Mouse (Mus musculus) CH12.LX (cell line): Measurements from ENCODE around the gene Gprin3. TPM values are rescaled to one million over a fixed set of nuclear protein-coding genes. Genes with fewer than 3 reads are reported as not detected.

Experiments used
- DNase-seq: peaks from one replicate; pipeline ENCODE4 v3.0.0-alpha.2; 2013; ENCODE audit errors: extremely low read depth
- H3K27ac ChIP-seq: 2 replicates; pipeline ENCODE4 v1.5.1; 2012; ENCODE audit warnings: low read depth, mild to moderate bottlenecking, control low read depth, moderate library complexity; ENCODE audit not compliant: insufficient read depth
- H3K27me3 ChIP-seq: replicated peaks from 2 replicates; pipeline ENCODE3; 2012; ENCODE audit warnings: inconsistent platforms
- H3K36me3 ChIP-seq, 2 experiments: replicated peaks in 1 of 2; 2 replicates each; pipeline versions ENCODE3 to v1.6.1; 2012; ENCODE audit warnings: inconsistent platforms in 1 of 2, low read length in 1 of 2, mild to moderate bottlenecking in 1 of 2, mixed read lengths in 1 of 2, moderate library complexity in 1 of 2; ENCODE audit not compliant: control insufficient read depth in 1 of 2, insufficient read depth in 1 of 2
- H3K4me1 ChIP-seq, 2 experiments: 2 replicates each; pipeline ENCODE4 v1.6.1; 2012; ENCODE audit warnings: inconsistent platforms in 1 of 2, moderate library complexity in 1 of 2; ENCODE audit not compliant: insufficient read depth in 2 of 2, control insufficient read depth in 1 of 2
- H3K4me2 ChIP-seq: 2 replicates; pipeline ENCODE4 v1.6.1; 2012; ENCODE audit warnings: low read depth, mild to moderate bottlenecking, control low read depth; ENCODE audit not compliant: poor library complexity, insufficient read depth, severe bottlenecking
- H3K4me3 ChIP-seq, 3 experiments: fragments of 150-350 bp in 1 of 3; sonication (generic) in 1 of 3; replicated peaks in 1 of 3; 2 replicates each; pipeline versions ENCODE3 to v1.5.1; 2011 to 2012; ENCODE audit warnings: low read depth in 2 of 3, low read length in 2 of 3, mild to moderate bottlenecking in 2 of 3, moderate library complexity in 2 of 3, control low read depth in 1 of 3, improper control_type of control experiment in 1 of 3, inconsistent platforms in 1 of 3, mixed read lengths in 1 of 3; ENCODE audit not compliant: poor library complexity in 1 of 3
- H3K79me2 ChIP-seq: replicated peaks from 2 replicates; pipeline ENCODE4 v1.6.1; 2012; ENCODE audit warnings: mild to moderate bottlenecking, moderate library complexity; ENCODE audit not compliant: control insufficient read depth, poor library complexity, insufficient read depth, severe bottlenecking; ENCODE audit errors: extremely low read depth
- H3K9ac ChIP-seq: 2 replicates; pipeline ENCODE4 v1.6.1; 2012; ENCODE audit warnings: low read depth, mild to moderate bottlenecking, control low read depth, moderate library complexity; ENCODE audit not compliant: insufficient read depth
- H3K9me3 ChIP-seq: replicated peaks from 2 replicates; pipeline ENCODE3; 2012; ENCODE audit warnings: low read length, inconsistent platforms, mixed read lengths
- CHD2 ChIP-seq: IDR thresholded peaks from 2 replicates; pipeline ENCODE4 v1.6.1; 2011; ENCODE audit warnings: low read length, improper control_type of control experiment
- EP300 ChIP-seq: IDR thresholded peaks from 2 replicates; pipeline ENCODE4 v1.6.1; 2011; ENCODE audit warnings: low read length, improper control_type of control experiment
- ETS1 ChIP-seq: conservative IDR thresholded peaks from 2 replicates; pipeline ENCODE4 v1.6.1; 2012; ENCODE audit warnings: low read depth, mild to moderate bottlenecking, inconsistent platforms, low read length, improper control_type of control experiment, moderate library complexity
- GABPA ChIP-seq: IDR thresholded peaks from 2 replicates; pipeline ENCODE4 v1.6.1; 2012; ENCODE audit warnings: low read depth, low read length, improper control_type of control experiment, inconsistent platforms; ENCODE audit not compliant: insufficient replicate concordance
- HCFC1 ChIP-seq: IDR thresholded peaks from 2 replicates; pipeline ENCODE4 v1.6.1; 2012; ENCODE audit warnings: low read depth, mild to moderate bottlenecking, inconsistent platforms, low read length, improper control_type of control experiment
- IRF4 ChIP-seq: IDR thresholded peaks from 2 replicates; pipeline ENCODE4 v1.6.1; 2014; ENCODE audit warnings: low read depth, mild to moderate bottlenecking, inconsistent platforms, low read length, improper control_type of control experiment
- JUN ChIP-seq: IDR thresholded peaks from 2 replicates; pipeline ENCODE4 v1.6.1; 2011; ENCODE audit warnings: low read depth, mild to moderate bottlenecking, low read length, improper control_type of control experiment, moderate library complexity; ENCODE audit not compliant: insufficient read depth
- JUND ChIP-seq: conservative IDR thresholded peaks from 2 replicates; pipeline ENCODE4 v1.6.1; 2011; ENCODE audit warnings: low read depth, low read length, improper control_type of control experiment
- KAT2A ChIP-seq: IDR thresholded peaks from 2 replicates; pipeline ENCODE4 v1.6.1; 2012; ENCODE audit warnings: low read length, improper control_type of control experiment, inconsistent platforms; ENCODE audit not compliant: insufficient replicate concordance
- MAFK ChIP-seq: IDR thresholded peaks from 2 replicates; pipeline ENCODE4 v1.6.1; 2011; ENCODE audit warnings: low read length, improper control_type of control experiment; ENCODE audit not compliant: insufficient replicate concordance
- MAX ChIP-seq: IDR thresholded peaks from 2 replicates; pipeline ENCODE4 v1.6.1; 2011; ENCODE audit warnings: low read length, improper control_type of control experiment
- MAZ ChIP-seq: IDR thresholded peaks from 2 replicates; pipeline ENCODE4 v1.6.1; 2012; ENCODE audit warnings: low read depth, mild to moderate bottlenecking, inconsistent platforms, low read length, improper control_type of control experiment, moderate library complexity
- PAX5 ChIP-seq: IDR thresholded peaks from 2 replicates; pipeline ENCODE4 v1.6.1; 2012; ENCODE audit warnings: low read length, inconsistent platforms, mixed read lengths
- POLR2A ChIP-seq: IDR thresholded peaks from 2 replicates; pipeline ENCODE4 v1.6.1; 2011; ENCODE audit warnings: low read depth, mild to moderate bottlenecking, improper control_type of control experiment, low read length
- RCOR1 ChIP-seq: conservative IDR thresholded peaks from 2 replicates; pipeline ENCODE4 v1.6.1; 2012; ENCODE audit warnings: low read depth, mild to moderate bottlenecking, inconsistent platforms, low read length, improper control_type of control experiment
- SIN3A ChIP-seq: IDR thresholded peaks from 2 replicates; pipeline ENCODE4 v1.6.1; 2012; ENCODE audit warnings: low read length, improper control_type of control experiment, inconsistent platforms
- SMC3 ChIP-seq: IDR thresholded peaks from 2 replicates; pipeline ENCODE4 v1.6.1; 2011; ENCODE audit warnings: low read depth, low read length, improper control_type of control experiment
- USF2 ChIP-seq: conservative IDR thresholded peaks from 2 replicates; pipeline ENCODE4 v1.6.1; 2011; ENCODE audit warnings: low read depth, low read length, improper control_type of control experiment
- dilution Hi-C: fragments of 300-500 bp; cut with MboI; formaldehyde crosslinking; loops from 2 replicates; pipeline ENCODE4 v1.14.3; 2020; ENCODE audit warnings: low sequenced_read_pairs; ENCODE audit not compliant: extremely low pct_unique_long_range_greater_than_20kb, extremely low pct_ligation_motif_present
- in situ Hi-C: fragments of 300-500 bp; cut with MboI; formaldehyde crosslinking; loops from 3 replicates; pipeline ENCODE4 v1.14.3; 2019; ENCODE audit warnings: low sequenced_read_pairs, low pct_ligation_motif_present, low pct_unique_long_range_greater_than_20kb, mixed read lengths
- polyA plus RNA-seq: library from polyadenylated mRNA; unstranded; fragments of >175 nt; gene quantifications from 2 replicates; pipeline ENCODE4 v1.2.1, GENCODE M21; 2012; ENCODE audit warnings: low read depth; ENCODE audit not compliant: insufficient read length
- total RNA-seq, 2 experiments: library from RNA; depleted of rRNA; stranded (reverse); fragments of 300-350 nt in 1 of 2; fragments of >200 nt in 1 of 2; gene quantifications; 2 replicates each; pipeline ENCODE4 v1.2.3; 2012 to 2014

Gene Gprin3
- total and polyA plus RNA-seq, 3 experiments = 0.03 TPM; not detected in 2

DNA sequence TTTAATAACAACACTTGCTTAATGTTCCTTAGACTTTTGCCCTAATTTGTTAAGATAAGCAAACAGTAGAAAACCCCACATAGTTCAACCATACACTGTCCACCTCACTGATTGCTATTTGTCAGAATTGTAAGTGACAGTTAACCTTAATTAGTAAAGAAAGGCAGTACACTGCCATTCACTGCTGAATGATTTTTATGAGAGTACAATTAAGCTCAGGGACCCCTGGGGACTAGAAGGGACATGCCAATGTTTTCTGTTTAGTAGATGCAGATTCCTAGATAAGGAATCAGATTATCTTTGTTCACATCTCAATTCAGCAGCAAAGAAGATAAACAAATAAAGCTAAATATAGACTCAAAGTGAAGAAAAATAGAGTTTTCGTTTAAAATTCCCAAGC, 30.0 kb upstream of the Gprin3 start:
- in situ Hi-C loops (no loop called here), dilution Hi-C loops (no loop called here)
- Histone ChIP-seq H3K9ac (no peak overlapping the region), H3K4me3 (no peak overlapping the region), H3K27me3 (no peaks in the 10 kb centered on the region), H3K27ac (no peak overlapping the region), H3K4me1 (peaks cover 3 to 7% of the 10 kb centered on the region in 2 experiments), H3K36me3 (no peaks in the 10 kb centered on the region), H3K9me3 (no peaks in the 10 kb centered on the region), H3K79me2 (no peaks in the 10 kb centered on the region), H3K4me2 (no peak overlapping the region)
- DNase-seq = no peak
- no peak for TF ChIP-seq PAX5
- no peak for TF ChIP-seq GABPA
- TF ChIP-seq SIN3A = no peak
- TF ChIP-seq RCOR1 = no peak

DNA sequence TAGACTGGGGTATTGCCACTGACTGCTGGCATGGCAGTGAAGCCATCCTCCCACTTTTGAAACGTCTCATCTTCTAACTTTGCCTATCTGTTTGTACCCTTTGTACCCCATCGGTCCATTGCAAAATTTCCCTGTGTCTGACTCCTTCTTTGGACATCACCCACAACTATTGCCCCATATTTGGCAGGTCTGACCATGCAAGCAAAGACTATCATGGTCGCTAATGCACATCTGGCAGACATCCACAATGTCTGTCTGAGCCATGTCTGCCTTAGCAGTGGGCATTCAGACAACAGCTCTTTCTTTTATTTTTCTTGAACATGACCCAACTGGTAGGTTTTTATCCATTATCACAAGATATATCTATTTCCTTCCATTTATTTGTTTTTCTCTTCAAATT, 25.3 kb upstream of the Gprin3 start:
- H3K27me3 ChIP-seq = no peaks in the 10 kb centered on the region
- dilution Hi-C loops = no loop called here
- H3K36me3 ChIP-seq = no peaks in the 10 kb centered on the region
- no peak for DNase-seq
- no peak overlapping the region for H3K4me3 ChIP-seq
- TF ChIP-seq SMC3 (no peak), CHD2 (no peak), EP300 (no peak), USF2 (no peak), JUN (no peak), MAX (no peak), SIN3A (no peak), KAT2A (no peak), GABPA (no peak), HCFC1 (no peak), JUND (no peak), POLR2A (no peak), IRF4 (no peak), MAFK (no peak)
- TF ChIP-seq, all 38 proteins: peak for 0
- H3K9ac ChIP-seq = no peak overlapping the region
- H3K79me2 ChIP-seq = no peaks in the 10 kb centered on the region
- no peaks in the 10 kb centered on the region for H3K9me3 ChIP-seq
- H3K4me2 ChIP-seq = no peak overlapping the region
- in situ Hi-C loops = no loop called here
- H3K4me1 ChIP-seq = peaks cover 3 to 32% of the 10 kb centered on the region in 2 experiments
- H3K27ac ChIP-seq = no peak overlapping the region; the same call in 1 of the 2 replicates

DNA sequence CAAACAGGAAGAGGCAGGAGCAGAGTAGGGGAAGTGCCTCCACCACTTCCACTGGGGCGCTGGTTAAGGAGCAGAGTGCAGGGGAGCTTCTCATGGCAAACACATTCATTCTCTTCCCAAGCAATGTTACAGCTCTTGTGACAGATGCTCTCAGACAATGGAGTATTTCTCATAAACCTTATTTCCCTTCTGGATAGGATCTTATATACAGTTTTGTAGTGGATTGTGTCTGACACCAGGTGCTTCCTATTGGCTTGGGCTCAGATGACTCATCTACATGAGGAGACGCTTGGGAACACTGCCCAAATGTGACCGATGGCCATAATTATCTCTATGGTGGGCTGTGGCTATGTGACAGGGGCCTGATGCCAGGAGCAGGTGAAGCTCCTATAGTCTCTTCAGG, 19.0 kb upstream of the Gprin3 start:
- Histone ChIP-seq H3K79me2 (no peaks in the 10 kb centered on the region), H3K4me3 (no peak overlapping the region), H3K9me3 (no peaks in the 10 kb centered on the region), H3K27ac (no peak overlapping the region), H3K9ac (no peak overlapping the region), H3K4me1 (peaks cover 0 to 22% of the 10 kb centered on the region in 2 experiments; a peak in 2 of 4 replicates), H3K4me2 (no peak overlapping the region)
- in situ Hi-C loops (no loop called here), dilution Hi-C loops (no loop called here)
- DNase-seq = no peak
- TF ChIP-seq MAZ = no peak
- TF ChIP-seq RCOR1 = no peak
- TF ChIP-seq ETS1 = no peak
- TF ChIP-seq, all 38 proteins: peak for 0
- Histone ChIP-seq H3K36me3 (no peaks in the 10 kb centered on the region), H3K27me3 (no peaks in the 10 kb centered on the region)
